11 mouse cellular contexts compared by ENCODE assay signal in the genomic region with DNA sequence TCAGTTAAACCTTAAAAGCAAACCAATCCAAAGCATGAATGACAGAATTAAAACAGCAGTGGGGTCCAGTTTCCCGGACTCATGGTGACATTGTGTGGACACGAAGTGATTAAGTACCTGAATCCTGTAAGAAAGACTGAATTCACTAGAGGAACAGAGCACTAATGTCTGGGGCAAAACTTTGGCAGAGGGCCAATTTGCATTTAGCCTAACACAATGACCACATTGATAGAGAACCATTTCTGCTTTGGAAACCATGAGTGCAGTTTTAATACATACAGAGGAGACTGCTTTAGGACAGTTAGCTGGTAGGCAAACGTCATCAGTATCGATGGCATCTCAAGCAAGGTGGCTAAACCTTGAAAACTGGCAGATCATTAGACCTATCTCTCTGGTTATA.
A peak's percentile ranks its signal among the peaks of the same experiment; 100 is the strongest.
DNase-seq lines count a peak whose midpoint lies in the region; ATAC-seq lines count a peak whose summit lies in the region.
"Had no signal": no experiment of that assay in that cellular context is flagged by ENCODE, and none has a peak within 500 bp of the region (broad histone marks: within the 10 kb centered on the region; RNA-seq: fewer than 3 reads in every experiment).

No protein-coding gene starts in this region.

- no peak overlapping the region for H3K4me3 ChIP-seq in midbrain, embryonic 11.5 days (ENCODE audit: low read depth, low read length)
- no peak overlapping the region for H3K4me3 ChIP-seq in midbrain, embryonic 16.5 days (ENCODE audit: low read depth, low read length)
- H3K4me3 ChIP-seq in limb, embryonic 12.5 days (replicated peaks), result no peak overlapping the region
- H3K4me3 ChIP-seq in stomach, embryonic 15.5 days (replicated peaks), result no peak overlapping the region

- peak; percentile 77 for ATAC-seq in midbrain, embryonic 11.5 days (ENCODE audit: low FRiP score)
- ATAC-seq in midbrain, embryonic 16.5 days, result no peak; the same call in 1 of the 2 replicates
- peak; percentile 81 for ATAC-seq in limb, embryonic 12.5 days (ENCODE audit: insufficient number of reproducible peaks, insufficient read depth, low FRiP score, low TSS enrichment, low read depth)
- peak; percentile 73; the same call in 1 of the 2 replicates for ATAC-seq in stomach, embryonic 15.5 days (ENCODE audit: insufficient read depth, low FRiP score, low read depth)

- no peaks in the 10 kb centered on the region for H3K36me3 ChIP-seq in midbrain, embryonic 11.5 days (ENCODE audit: control insufficient read depth, insufficient read depth, low read length)
- no peaks in the 10 kb centered on the region for H3K36me3 ChIP-seq in midbrain, embryonic 16.5 days (ENCODE audit: control insufficient read depth, insufficient read depth, low read length)
- H3K36me3 ChIP-seq in limb, embryonic 12.5 days, result no peaks in the 10 kb centered on the region
- no peaks in the 10 kb centered on the region for H3K36me3 ChIP-seq in stomach, embryonic 15.5 days

- WGBS in midbrain, embryonic 11.5 days, result 59% methylated on average over 4 of the region's 4 CpGs
- WGBS in midbrain, embryonic 16.5 days, result 41% methylated on average over 4 of the region's 4 CpGs
- WGBS in limb, embryonic 12.5 days, result 49% methylated on average over 4 of the region's 4 CpGs
- WGBS in stomach, embryonic 15.5 days, result 29% methylated on average over 4 of the region's 4 CpGs

- H3K4me1 ChIP-seq in midbrain, embryonic 11.5 days (ENCODE audit: control insufficient read depth, insufficient read depth, low read length), result no peaks in the 10 kb centered on the region
- no peaks in the 10 kb centered on the region for H3K4me1 ChIP-seq in midbrain, embryonic 16.5 days (ENCODE audit: control insufficient read depth, insufficient read depth, low read length)
- peaks cover 18% of the 10 kb centered on the region for H3K4me1 ChIP-seq in limb, embryonic 12.5 days (replicated peaks)
- no peaks in the 10 kb centered on the region for H3K4me1 ChIP-seq in stomach, embryonic 15.5 days

- peak; percentile 87 for DNase-seq in midbrain, embryonic 11.5 days (ENCODE audit: low spot score, missing footprints)
- peak; percentile 18 for DNase-seq in fibroblast of lung, adult 2 months (ENCODE audit: low read depth)
- no peak for DNase-seq in testis, postnatal 10 days (ENCODE audit: low spot score)
- no peak for DNase-seq in heart, adult 18-20 months
- DNase-seq in urinary bladder, postnatal 36 days (ENCODE audit: low spot score in 2 of 2), result no peak
- DNase-seq: heart, postnatal 36 days; kidney, postnatal 25 days; liver had no signal

- no peak overlapping the region for H3K27ac ChIP-seq in midbrain, embryonic 11.5 days (ENCODE audit: low read depth, low read length)
- no peak overlapping the region for H3K27ac ChIP-seq in midbrain, embryonic 16.5 days (ENCODE audit: low read length)
- peak overlapping the region; percentile 59; the same call in 1 of the 2 replicates for H3K27ac ChIP-seq in limb, embryonic 12.5 days
- no peak overlapping the region for H3K27ac ChIP-seq in stomach, embryonic 15.5 days

- H3K9ac ChIP-seq in midbrain, embryonic 11.5 days (ENCODE audit: low read length), result no peak overlapping the region
- H3K9ac ChIP-seq in midbrain, embryonic 16.5 days (ENCODE audit: low read depth, low read length), result no peak overlapping the region
- H3K9ac ChIP-seq in limb, embryonic 12.5 days (replicated peaks), result no peak overlapping the region
- H3K9ac ChIP-seq in stomach, embryonic 15.5 days, result no peak overlapping the region

- H3K9me3 ChIP-seq in midbrain, embryonic 11.5 days (ENCODE audit: control insufficient read depth, low read length), result no peaks in the 10 kb centered on the region
- no peaks in the 10 kb centered on the region for H3K9me3 ChIP-seq in midbrain, embryonic 16.5 days (replicated peaks; ENCODE audit: control insufficient read depth, low read length, poor library complexity, severe bottlenecking)
- no peaks in the 10 kb centered on the region for H3K9me3 ChIP-seq in limb, embryonic 12.5 days
- H3K9me3 ChIP-seq in stomach, embryonic 15.5 days, result no peaks in the 10 kb centered on the region

- H3K27me3 ChIP-seq in midbrain, embryonic 11.5 days (ENCODE audit: control insufficient read depth, insufficient read depth, low read length), result no peaks in the 10 kb centered on the region
- no peaks in the 10 kb centered on the region for H3K27me3 ChIP-seq in midbrain, embryonic 16.5 days (ENCODE audit: control insufficient read depth, insufficient read depth, low read depth, low read length)
- no peaks in the 10 kb centered on the region for H3K27me3 ChIP-seq in limb, embryonic 12.5 days
- H3K27me3 ChIP-seq in stomach, embryonic 15.5 days (replicated peaks), result no peaks in the 10 kb centered on the region

- H3K4me2 ChIP-seq in midbrain, embryonic 11.5 days, result no peak overlapping the region
- H3K4me2 ChIP-seq in midbrain, embryonic 16.5 days (ENCODE audit: low read length), result no peak overlapping the region
- no peak overlapping the region for H3K4me2 ChIP-seq in limb, embryonic 12.5 days
- H3K4me2 ChIP-seq in stomach, embryonic 15.5 days, result no peak overlapping the region

Comparison
In these comparisons a context has a peak if more than half of its experiments do, and no peak if none do; other contexts are left out.
1. DNase-seq: peak in midbrain, embryonic 11.5 days (single experiment) and fibroblast of lung, adult 2 months (single experiment); none in testis, postnatal 10 days (single experiment), heart, adult 18-20 months (0 of 2) and urinary bladder, postnatal 36 days (0 of 2).